Mouse (Mus musculus) brain, embryonic 14.5 days (tissue): ENCODE measurements around the gene Tspan4. TPM values are rescaled to one million over a fixed set of nuclear protein-coding genes. Genes with fewer than 3 reads are reported as not detected.
A peak's percentile ranks its signal among the peaks of the same experiment; 100 is the strongest.

ENCODE experiments used
- DNase-seq: peaks from one replicate; pipeline ENCODE4 v3.0.0-alpha.2; 2011; ENCODE audit warnings: low read depth
- CTCF ChIP-seq: fragments of 200-500 bp; IDR thresholded peaks from 2 replicates; pipeline ENCODE4 v1.5.1; 2012; ENCODE audit warnings: inconsistent platforms, mild to moderate bottlenecking, moderate library complexity, borderline replicate concordance; ENCODE audit not compliant: insufficient read depth, insufficient read length; ENCODE audit errors: extremely low read depth
- POLR2A ChIP-seq: fragments of 200-500 bp; IDR thresholded peaks from 2 replicates; pipeline ENCODE4 v1.6.1; 2012; ENCODE audit warnings: mild to moderate bottlenecking, inconsistent platforms, borderline replicate concordance; ENCODE audit not compliant: poor library complexity, insufficient read depth, insufficient read length, severe bottlenecking; ENCODE audit errors: extremely low read depth
- polyA plus RNA-seq: library from polyadenylated mRNA; depleted of rRNA; stranded (reverse); fragments of >200 nt; gene quantifications from 2 replicates; pipeline ENCODE4 v1.2.3, GENCODE M21; 2012

The Tspan4 gene
- polyA plus RNA-seq, 1 experiment = 44.2 TPM

GRCm38 (mm10) chr7:141476226-141476980 is 1.4 kb downstream of the Tspan4 start:
- peak; percentile 63 for DNase-seq
- TF ChIP-seq CTCF = no peak
- TF ChIP-seq POLR2A = no peak

GRCm38 (mm10) chr7:141476981-141477370 is 1.9 kb downstream of the Tspan4 start:
- no peak for DNase-seq
- TF ChIP-seq POLR2A (no peak), CTCF (no peak)

GRCm38 (mm10) chr7:141477578-141478269 is 2.7 kb downstream of the Tspan4 start:
- DNase-seq = no peak
- no peak for TF ChIP-seq POLR2A
- no peak for TF ChIP-seq CTCF

GRCm38 (mm10) chr7:141478270-141478748 is 3.3 kb downstream of the Tspan4 start:
- no peak for DNase-seq
- no peak for TF ChIP-seq CTCF
- TF ChIP-seq POLR2A = no peak

- DNase-seq = peak; percentile 85
- no peak for TF ChIP-seq POLR2A
- TF ChIP-seq CTCF = peak; percentile 94
Observed at GRCm38 (mm10) chr7:141480842-141481497, 5.9 kb downstream of the Tspan4 start.

GRCm38 (mm10) chr7:141481498-141482401 is 6.7 kb downstream of the Tspan4 start:
- no peak for TF ChIP-seq POLR2A
- peak; percentile 41 for TF ChIP-seq CTCF
- DNase-seq = peak; percentile 71

GRCm38 (mm10) chr7:141482531-141483024 is 7.5 kb downstream of the Tspan4 start:
- no peak for TF ChIP-seq CTCF
- TF ChIP-seq POLR2A = no peak
- no peak for DNase-seq

GRCm38 (mm10) chr7:141483114-141483653 is 8.1 kb downstream of the Tspan4 start:
- no peak for TF ChIP-seq CTCF
- no peak for TF ChIP-seq POLR2A
- no peak for DNase-seq

- TF ChIP-seq CTCF = no peak
- no peak for TF ChIP-seq POLR2A
- DNase-seq = no peak
Observed at GRCm38 (mm10) chr7:141484186-141485120, 9.4 kb downstream of the Tspan4 start.
